Mouse (Mus musculus): ENCODE results near the gene Gm6525.
A peak's percentile ranks its signal among the peaks of the same experiment; 100 is the strongest.

Gm6525 gene

GRCm38 (mm10) chr3:84169393-84170005 is 4.4 kb upstream of the Gm6525 start:
- DNase-seq (ENCODE audit: low read depth): peak; percentile 77

GRCm38 (mm10) chr3:84172406-84172805 is 1.5 kb upstream of the Gm6525 start:
- no peak for DNase-seq (ENCODE audit: low read depth)

GRCm38 (mm10) chr3:84175337-84176315 is 1.7 kb downstream of the Gm6525 start:
- DNase-seq (ENCODE audit: low read depth): peak; percentile 75

GRCm38 (mm10) chr3:84177834-84178233 is 3.9 kb downstream of the Gm6525 start:
- DNase-seq (ENCODE audit: low read depth): no peak

GRCm38 (mm10) chr3:84180304-84180703 is 6.4 kb downstream of the Gm6525 start:
- DNase-seq (ENCODE audit: low read depth): no peak

GRCm38 (mm10) chr3:84181102-84181501 is 7.2 kb downstream of the Gm6525 start:
- no peak for DNase-seq (ENCODE audit: low read depth)

GRCm38 (mm10) chr3:84181717-84182116 is 7.8 kb downstream of the Gm6525 start:
- DNase-seq (ENCODE audit: low read depth): no peak

- no peak for DNase-seq (ENCODE audit: low read depth)
These were observed 15.8 kb downstream of the Gm6525 start for GRCm38 (mm10) chr3:84189629-84190173.

GRCm38 (mm10) chr3:84190513-84191061 is 16.7 kb downstream of the Gm6525 start:
- no peak for DNase-seq (ENCODE audit: low read depth)

- DNase-seq (ENCODE audit: low read depth): no peak
These were observed 17.4 kb downstream of the Gm6525 start for GRCm38 (mm10) chr3:84191141-84191881.

- DNase-seq (ENCODE audit: low read depth): no peak
These were observed 20.0 kb downstream of the Gm6525 start for GRCm38 (mm10) chr3:84193881-84194280.

GRCm38 (mm10) chr3:84198229-84198628 is 24.3 kb downstream of the Gm6525 start:
- DNase-seq (ENCODE audit: low read depth): no peak

GRCm38 (mm10) chr3:84199516-84199915 is 25.6 kb downstream of the Gm6525 start:
- DNase-seq (ENCODE audit: low read depth): peak; percentile 6

GRCm38 (mm10) chr3:84200559-84201420 is 26.9 kb downstream of the Gm6525 start:
- DNase-seq (ENCODE audit: low read depth): no peak

GRCm38 (mm10) chr3:84204640-84205039 is 30.7 kb downstream of the Gm6525 start:
- DNase-seq (ENCODE audit: low read depth): no peak

- DNase-seq (ENCODE audit: low read depth): no peak
These were observed 31.7 kb downstream of the Gm6525 start for GRCm38 (mm10) chr3:84205650-84206049.

- no peak for DNase-seq (ENCODE audit: low read depth)
These were observed 32.2 kb downstream of the Gm6525 start for GRCm38 (mm10) chr3:84206106-84206505.

GRCm38 (mm10) chr3:84207366-84207765 is 33.5 kb downstream of the Gm6525 start:
- DNase-seq (ENCODE audit: low read depth): no peak

- DNase-seq (ENCODE audit: low read depth): no peak
These were observed 34.6 kb downstream of the Gm6525 start for GRCm38 (mm10) chr3:84208475-84208874.

GRCm38 (mm10) chr3:84208917-84209513 is 35.1 kb downstream of the Gm6525 start:
- DNase-seq (ENCODE audit: low read depth): no peak
